Mouse (Mus musculus): ENCODE results near the gene Myl6b.
"Not testable (repeated sequence)": the region's sequence is repeated elsewhere in the genome, so short reads cannot be mapped to it uniquely, and the experiment has no call there.

The Myl6b gene

DNA sequence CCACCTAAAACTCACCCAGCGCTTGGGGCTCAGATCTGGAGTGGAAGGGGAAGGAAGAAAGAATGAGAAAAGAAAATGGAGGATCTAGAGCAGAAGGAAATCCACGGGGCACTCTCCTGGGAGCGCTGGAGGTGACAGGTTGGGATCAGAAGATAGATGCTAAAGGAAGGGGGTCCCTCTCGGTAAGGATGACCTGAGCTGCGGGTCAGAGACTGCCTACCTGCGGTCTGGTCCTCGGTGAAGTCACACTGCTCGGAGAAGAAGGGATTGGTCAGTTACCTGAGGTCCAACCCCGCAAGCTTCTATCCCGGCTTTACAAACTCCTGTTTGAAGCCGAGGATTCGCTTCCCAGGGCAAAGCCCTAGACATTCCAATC lies 5.2 kb downstream of the Myl6b start:
- Histone ChIP-seq H3K4me1 (replicated peaks; ENCODE audit: low read depth, low read length) (peaks cover 82% of the 10 kb centered on the region), H3K36me3 (ENCODE audit: insufficient read depth, low read length) (peaks cover 47% of the 10 kb centered on the region), H3K27me3 (ENCODE audit: insufficient read depth, low read length) (no peaks in the 10 kb centered on the region), H3K9me3 (ENCODE audit: low read length) (no peaks in the 10 kb centered on the region), H3K4me3 (replicated peaks; ENCODE audit: low read length) (peak overlapping the region; percentile 98)
- TF ChIP-seq POU5F1 (IDR thresholded peaks at IDR 0.05; ENCODE audit: borderline replicate concordance, low read length) (no peak), NANOG (IDR thresholded peaks at IDR 0.05; ENCODE audit: borderline replicate concordance, low read length) (no peak), CTCF (conservative IDR thresholded peaks at IDR 0.05; ENCODE audit: low read length) (no peak)

DNA sequence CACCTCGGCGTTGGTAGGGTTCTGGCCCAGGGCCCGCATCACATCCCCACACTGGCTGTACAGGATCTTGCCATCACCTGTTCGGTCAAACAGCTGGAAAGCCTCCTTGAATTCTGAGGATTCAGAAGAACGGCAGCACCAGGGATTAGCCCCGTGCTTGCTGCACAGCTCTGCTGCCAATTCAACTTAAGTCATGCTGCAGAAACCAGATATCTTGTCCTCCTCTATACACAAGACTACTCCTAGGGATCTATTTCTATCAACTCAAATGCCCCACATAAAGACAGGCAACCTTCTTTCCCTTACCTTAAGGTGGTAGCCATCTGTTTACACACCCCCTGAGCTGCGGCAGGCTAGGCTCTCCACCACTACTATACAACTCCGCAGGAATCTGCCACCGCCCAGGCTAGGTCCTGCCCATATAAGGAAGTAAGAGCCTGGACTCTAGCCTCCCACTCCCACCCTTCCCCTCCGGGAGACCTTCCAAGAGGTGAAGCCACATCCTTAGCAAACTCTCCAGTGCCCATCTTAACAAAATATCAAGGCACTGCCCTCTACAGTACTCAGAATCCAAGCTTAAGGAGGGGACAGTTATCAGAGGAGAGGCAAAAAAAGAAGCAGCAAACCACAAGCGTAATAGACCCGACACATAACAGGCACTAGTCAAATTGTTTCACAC lies 5.7 kb downstream of the Myl6b start:
- H3K4me1 ChIP-seq (replicated peaks; ENCODE audit: low read depth, low read length): peaks cover 82% of the 10 kb centered on the region
- H3K27me3 ChIP-seq (ENCODE audit: insufficient read depth, low read length): no peaks in the 10 kb centered on the region
- TF ChIP-seq CTCF (conservative IDR thresholded peaks at IDR 0.05; ENCODE audit: low read length) (no peak), POU5F1 (IDR thresholded peaks at IDR 0.05; ENCODE audit: borderline replicate concordance, low read length) (no peak)
- peak overlapping the region; percentile 98 for H3K4me3 ChIP-seq (replicated peaks; ENCODE audit: low read length)
- no peaks in the 10 kb centered on the region for H3K9me3 ChIP-seq (ENCODE audit: low read length)
- H3K36me3 ChIP-seq (ENCODE audit: insufficient read depth, low read length): peaks cover 53% of the 10 kb centered on the region

DNA sequence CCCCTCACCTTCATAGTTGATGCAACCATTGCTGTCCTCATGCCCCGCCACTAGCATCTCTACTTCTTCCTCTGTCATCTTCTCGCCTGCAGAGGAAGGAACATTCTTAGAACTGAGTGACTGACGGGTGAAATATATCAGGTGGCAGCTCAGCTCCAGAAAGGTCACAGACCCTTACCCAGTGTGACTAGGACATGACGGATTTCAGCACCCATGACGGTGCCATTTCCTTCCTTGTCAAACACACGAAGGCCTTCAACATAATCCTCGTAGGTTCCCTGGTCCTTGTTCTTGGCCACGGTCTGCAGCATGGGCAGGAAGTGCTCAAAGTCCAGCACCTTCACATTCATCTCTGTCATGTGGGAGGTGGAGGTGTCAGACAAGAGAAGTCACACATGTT lies 6.4 kb downstream of the Myl6b start:
- H3K4me3 ChIP-seq (replicated peaks; ENCODE audit: low read length): peak overlapping the region; percentile 98
- not testable (repeated sequence) for H3K27me3 ChIP-seq (ENCODE audit: insufficient read depth, low read length); H3K9me3 ChIP-seq (ENCODE audit: low read length)
- H3K36me3 ChIP-seq (ENCODE audit: insufficient read depth, low read length): peaks cover 60% of the 10 kb centered on the region
- H3K4me1 ChIP-seq (replicated peaks; ENCODE audit: low read depth, low read length): peaks cover 83% of the 10 kb centered on the region

DNA sequence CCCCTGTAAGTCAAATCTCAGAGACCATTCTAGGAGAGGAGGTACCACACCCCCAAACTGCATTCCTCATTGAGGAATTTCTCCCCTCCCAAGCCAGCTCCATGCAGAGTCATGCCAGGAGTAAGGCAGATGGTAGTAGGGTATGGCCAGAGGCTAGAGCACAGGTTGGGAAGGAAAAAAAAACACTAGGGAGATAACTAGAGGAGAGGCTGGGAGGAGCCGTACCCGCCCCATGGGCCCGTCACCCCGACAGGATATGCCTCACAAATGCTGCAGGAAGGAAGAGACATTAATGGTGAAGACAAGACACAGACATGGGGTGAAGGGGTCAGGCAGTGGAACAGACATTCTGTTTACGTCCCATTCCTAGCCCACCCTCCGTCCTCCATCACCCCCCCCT lies 7.0 kb downstream of the Myl6b start:
- peaks cover 80% of the 10 kb centered on the region for H3K4me1 ChIP-seq (replicated peaks; ENCODE audit: low read depth, low read length)
- TF ChIP-seq CTCF (conservative IDR thresholded peaks at IDR 0.05; ENCODE audit: low read length) (no peak), POU5F1 (IDR thresholded peaks at IDR 0.05; ENCODE audit: borderline replicate concordance, low read length) (no peak), NANOG (IDR thresholded peaks at IDR 0.05; ENCODE audit: borderline replicate concordance, low read length) (no peak)
- peak overlapping the region; percentile 98 for H3K4me3 ChIP-seq (replicated peaks; ENCODE audit: low read length)
- H3K27me3 ChIP-seq (ENCODE audit: insufficient read depth, low read length): no peaks in the 10 kb centered on the region
- no peaks in the 10 kb centered on the region for H3K9me3 ChIP-seq (ENCODE audit: low read length)
- peaks cover 63% of the 10 kb centered on the region for H3K36me3 ChIP-seq (ENCODE audit: insufficient read depth, low read length)

DNA sequence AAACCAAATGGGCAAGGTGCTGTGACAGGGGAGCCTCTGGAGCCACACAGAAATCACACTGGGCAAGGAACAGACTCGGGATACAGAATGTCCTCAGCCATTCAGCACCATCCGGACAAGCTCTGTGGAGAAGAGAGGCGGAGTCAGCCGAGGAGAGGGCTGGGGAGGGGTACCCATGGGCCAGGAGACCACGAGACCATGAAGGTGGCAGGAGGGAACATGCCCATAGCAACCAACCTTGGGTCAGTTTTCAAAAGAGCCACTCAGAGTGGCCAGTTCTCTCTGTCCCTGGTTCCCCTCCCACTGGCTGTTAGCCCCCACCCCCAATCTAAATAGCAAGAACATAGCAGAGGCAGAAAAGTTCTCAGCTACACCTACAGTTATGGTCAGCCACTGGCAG lies 7.6 kb downstream of the Myl6b start:
- TF ChIP-seq POU5F1 (IDR thresholded peaks at IDR 0.05; ENCODE audit: borderline replicate concordance, low read length) (no peak), NANOG (IDR thresholded peaks at IDR 0.05; ENCODE audit: borderline replicate concordance, low read length) (no peak), CTCF (conservative IDR thresholded peaks at IDR 0.05; ENCODE audit: low read length) (no peak)
- no peaks in the 10 kb centered on the region for H3K9me3 ChIP-seq (ENCODE audit: low read length)
- peaks cover 66% of the 10 kb centered on the region for H3K36me3 ChIP-seq (ENCODE audit: insufficient read depth, low read length)
- H3K27me3 ChIP-seq (ENCODE audit: insufficient read depth, low read length): no peaks in the 10 kb centered on the region
- H3K4me3 ChIP-seq (replicated peaks; ENCODE audit: low read length): peak overlapping the region; percentile 98
- peaks cover 77% of the 10 kb centered on the region for H3K4me1 ChIP-seq (replicated peaks; ENCODE audit: low read depth, low read length)

DNA sequence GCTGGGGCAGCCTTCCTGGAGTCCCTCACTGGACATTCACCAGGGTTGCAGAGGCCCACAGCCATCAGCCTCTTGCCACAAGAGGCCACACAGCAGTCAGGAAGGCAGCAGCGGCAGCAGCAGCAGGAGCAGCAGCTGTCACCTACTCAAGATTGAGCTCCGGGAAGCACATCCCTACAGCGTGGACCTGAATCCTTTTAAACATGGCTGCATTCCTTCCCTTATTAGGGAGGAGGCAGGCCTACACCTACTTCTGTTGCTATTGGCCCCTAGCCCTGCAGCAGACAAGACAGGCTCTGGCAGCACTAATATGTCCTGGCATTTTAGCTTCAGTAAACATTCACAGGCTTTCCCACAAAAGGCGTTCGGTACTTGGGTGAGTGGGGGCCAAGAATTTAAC lies 8.3 kb downstream of the Myl6b start:
- Histone ChIP-seq H3K27me3 (ENCODE audit: insufficient read depth, low read length) (no peaks in the 10 kb centered on the region), H3K4me3 (replicated peaks; ENCODE audit: low read length) (peak overlapping the region; percentile 98; the same call in 1 of the 2 replicates), H3K4me1 (replicated peaks; ENCODE audit: low read depth, low read length) (peaks cover 77% of the 10 kb centered on the region), H3K9me3 (ENCODE audit: low read length) (no peaks in the 10 kb centered on the region), H3K36me3 (ENCODE audit: insufficient read depth, low read length) (peaks cover 71% of the 10 kb centered on the region)
- no peak for TF ChIP-seq POU5F1 (IDR thresholded peaks at IDR 0.05; ENCODE audit: borderline replicate concordance, low read length)
- TF ChIP-seq NANOG (IDR thresholded peaks at IDR 0.05; ENCODE audit: borderline replicate concordance, low read length): no peak
- TF ChIP-seq CTCF (conservative IDR thresholded peaks at IDR 0.05; ENCODE audit: low read length): no peak

DNA sequence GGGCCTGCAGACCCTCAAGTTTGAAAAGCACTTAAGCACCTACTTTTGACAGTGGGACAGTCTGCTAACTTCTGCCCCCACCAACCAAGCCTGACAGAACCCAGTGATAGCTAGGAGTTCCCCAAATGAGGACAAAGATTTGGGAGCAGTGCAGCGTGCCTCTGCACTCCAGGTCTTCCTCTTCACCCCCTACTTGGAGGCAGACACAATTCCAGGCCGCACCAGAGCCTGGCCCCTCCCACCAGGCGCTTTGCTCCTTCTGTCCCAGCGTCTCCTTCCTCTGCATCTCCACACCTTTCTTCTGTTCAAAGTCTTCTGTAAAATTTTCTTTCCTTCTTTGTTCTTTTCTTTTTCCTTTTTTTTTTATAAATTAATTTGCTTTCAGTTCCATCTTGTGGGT lies 8.7 kb downstream of the Myl6b start:
- Histone ChIP-seq H3K9me3 (ENCODE audit: low read length) (no peaks in the 10 kb centered on the region), H3K27me3 (ENCODE audit: insufficient read depth, low read length) (no peaks in the 10 kb centered on the region)
- TF ChIP-seq CTCF (conservative IDR thresholded peaks at IDR 0.05; ENCODE audit: low read length) (no peak), NANOG (IDR thresholded peaks at IDR 0.05; ENCODE audit: borderline replicate concordance, low read length) (no peak), POU5F1 (IDR thresholded peaks at IDR 0.05; ENCODE audit: borderline replicate concordance, low read length) (no peak)

DNA sequence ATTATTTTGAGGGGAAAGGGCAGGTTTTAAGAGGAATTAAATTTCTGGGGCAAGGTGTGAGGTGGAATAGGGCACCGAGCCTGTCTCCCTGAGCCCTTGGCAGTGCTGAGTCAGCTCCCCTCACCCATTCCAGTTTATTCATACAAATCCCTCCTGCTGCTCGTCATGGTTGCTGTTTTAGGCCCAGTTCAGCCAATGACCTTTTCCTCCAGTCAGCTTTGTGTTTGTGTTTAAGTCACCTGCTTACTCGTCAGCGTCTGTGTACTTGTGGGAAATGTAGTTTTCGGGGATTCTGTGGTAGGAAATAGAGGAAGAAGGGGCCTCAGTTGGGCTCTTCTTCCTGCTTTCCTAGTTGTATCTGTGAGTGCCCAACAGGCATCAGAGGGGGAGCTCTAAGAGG lies 9.1 kb downstream of the Myl6b start:
- peak overlapping the region; percentile 98; the same call in 1 of the 2 replicates for H3K4me3 ChIP-seq (replicated peaks; ENCODE audit: low read length)
- no peaks in the 10 kb centered on the region for H3K27me3 ChIP-seq (ENCODE audit: insufficient read depth, low read length)
- no peaks in the 10 kb centered on the region for H3K9me3 ChIP-seq (ENCODE audit: low read length)
- peaks cover 71% of the 10 kb centered on the region for H3K36me3 ChIP-seq (ENCODE audit: insufficient read depth, low read length)
- TF ChIP-seq POU5F1 (IDR thresholded peaks at IDR 0.05; ENCODE audit: borderline replicate concordance, low read length) (no peak), CTCF (conservative IDR thresholded peaks at IDR 0.05; ENCODE audit: low read length) (no peak), NANOG (IDR thresholded peaks at IDR 0.05; ENCODE audit: borderline replicate concordance, low read length) (no peak)
- H3K4me1 ChIP-seq (replicated peaks; ENCODE audit: low read depth, low read length): peaks cover 69% of the 10 kb centered on the region

More for the DNA sequence above, 8.7 kb downstream of the Myl6b start:
- Histone ChIP-seq H3K36me3 (ENCODE audit: insufficient read depth, low read length) (peaks cover 71% of the 10 kb centered on the region), H3K4me3 (replicated peaks; ENCODE audit: low read length) (peak overlapping the region; percentile 98; the same call in 1 of the 2 replicates), H3K4me1 (replicated peaks; ENCODE audit: low read depth, low read length) (peaks cover 73% of the 10 kb centered on the region)

DNA sequence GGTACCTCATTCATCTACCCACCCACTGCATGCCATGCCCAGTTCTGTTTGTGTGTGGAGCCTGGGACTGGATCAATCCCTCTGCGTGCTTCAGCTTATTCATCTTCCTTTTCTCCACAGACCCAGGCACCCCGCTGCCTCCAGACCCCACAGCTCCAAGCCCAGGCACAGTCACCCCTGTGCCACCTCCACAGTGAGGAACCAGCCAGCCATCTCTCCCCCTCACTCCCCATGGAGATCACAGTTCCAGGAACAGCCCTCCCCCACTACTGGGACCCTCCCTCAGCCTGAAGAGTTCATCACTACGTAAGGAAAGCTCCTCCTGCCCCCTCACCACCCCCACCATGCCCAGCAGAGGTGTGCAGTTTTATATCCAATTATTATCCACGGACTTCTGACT lies 9.7 kb downstream of the Myl6b start:
- Histone ChIP-seq H3K27me3 (ENCODE audit: insufficient read depth, low read length) (no peaks in the 10 kb centered on the region), H3K36me3 (ENCODE audit: insufficient read depth, low read length) (peaks cover 77% of the 10 kb centered on the region), H3K4me1 (replicated peaks; ENCODE audit: low read depth, low read length) (peaks cover 74% of the 10 kb centered on the region), H3K9me3 (ENCODE audit: low read length) (no peaks in the 10 kb centered on the region), H3K4me3 (replicated peaks; ENCODE audit: low read length) (no peak overlapping the region)
- TF ChIP-seq POU5F1 (IDR thresholded peaks at IDR 0.05; ENCODE audit: borderline replicate concordance, low read length): no peak
- TF ChIP-seq NANOG (IDR thresholded peaks at IDR 0.05; ENCODE audit: borderline replicate concordance, low read length): no peak
- no peak for TF ChIP-seq CTCF (conservative IDR thresholded peaks at IDR 0.05; ENCODE audit: low read length)
